Comparison of ENCODE assay signal across 22 mouse cellular contexts in the genomic region with DNA sequence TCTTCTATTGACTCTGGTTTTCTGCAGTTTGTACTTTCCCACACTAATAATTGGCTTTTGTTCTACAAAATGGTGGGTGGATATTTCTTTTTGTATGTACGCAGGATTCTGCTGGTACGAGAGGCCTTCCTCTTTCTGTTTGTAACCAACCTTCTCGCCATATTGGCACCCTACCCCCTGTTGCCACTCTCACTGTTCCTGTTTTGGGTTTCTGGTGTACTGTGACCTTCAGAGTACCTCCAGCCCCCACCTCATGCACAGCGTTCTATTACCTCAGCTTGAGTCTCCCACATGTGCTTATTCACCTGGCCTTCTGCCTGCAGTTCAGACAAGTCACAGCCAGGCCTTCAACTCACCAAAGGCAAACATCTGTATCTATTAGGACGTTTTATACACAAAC. TPM values are rescaled to one million over a fixed set of nuclear protein-coding genes. Genes with fewer than 3 reads are reported as not detected.
"Had no signal": no experiment of that assay in that cellular context is flagged by ENCODE, and none has a peak within 500 bp of the region (broad histone marks: within the 10 kb centered on the region; RNA-seq: fewer than 3 reads in every experiment).

No protein-coding gene starts in this region.

- H3K4me2 ChIP-seq: limb, embryonic 13.5 days; liver, embryonic 12.5 days; liver, embryonic 15.5 days; midbrain, embryonic 13.5 days; stomach, embryonic 15.5 days had no signal

- H3K27me3 ChIP-seq: limb, embryonic 13.5 days; liver, embryonic 12.5 days; liver, embryonic 15.5 days; megakaryocyte, embryonic 14.5 days; midbrain, embryonic 13.5 days; stomach, embryonic 15.5 days had no signal

- H3K9ac ChIP-seq: limb, embryonic 13.5 days; liver, embryonic 12.5 days; liver, embryonic 15.5 days; midbrain, embryonic 13.5 days; stomach, embryonic 15.5 days had no signal

- H3K9me3 ChIP-seq: limb, embryonic 10.5 days; limb, embryonic 13.5 days; liver, embryonic 12.5 days; liver, embryonic 15.5 days; megakaryocyte, embryonic 14.5 days; midbrain, embryonic 10.5 days; midbrain, embryonic 13.5 days; stomach, embryonic 15.5 days had no signal

- H3K4me1 ChIP-seq: limb, embryonic 10.5 days; limb, embryonic 13.5 days; liver, embryonic 12.5 days; liver, embryonic 15.5 days; midbrain, embryonic 10.5 days; midbrain, embryonic 13.5 days; stomach, embryonic 15.5 days had no signal

- H3K27ac ChIP-seq: kidney, postnatal 0 days; layer of hippocampus, adult 2 months; limb, embryonic 10.5 days; limb, embryonic 13.5 days; liver, embryonic 12.5 days; liver, embryonic 15.5 days; midbrain, embryonic 10.5 days; midbrain, embryonic 13.5 days; stomach, embryonic 15.5 days had no signal

- H3K4me3 ChIP-seq: layer of hippocampus, adult 2 months; limb, embryonic 10.5 days; limb, embryonic 13.5 days; liver, embryonic 12.5 days; liver, embryonic 15.5 days; megakaryocyte, embryonic 14.5 days; midbrain, embryonic 10.5 days; midbrain, embryonic 13.5 days; stomach, embryonic 15.5 days had no signal

- ATAC-seq: liver, embryonic 12.5 days; midbrain, embryonic 13.5 days had no signal

- DNase-seq: kidney, adult 2 months; kidney, postnatal 25 days; layer of hippocampus, adult 9-11 months; liver; lung, adult 2 months; lung, postnatal 14 days; lung, postnatal 4 days; right cerebral cortex, postnatal 14 days; right cerebral cortex, postnatal 4 days; thymus, postnatal 25 days had no signal

RNA-seq across cellular contexts. Expression of gene 1810049J17Rik, which starts 28.1 kb away (rescaled TPM):
- total RNA-seq: midbrain, postnatal 0 days had no signal
- polyA plus RNA-seq: kidney, adult 2 months; large intestine, adult 2 months; lung, adult 2 months had no signal
